Mouse (Mus musculus): ENCODE data around the gene Atg7. TPM values are rescaled to one million over a fixed set of nuclear protein-coding genes. Genes with fewer than 3 reads are reported as not detected.

The Atg7 gene
- polyA plus RNA-seq, 1 experiment = not detected

DNA sequence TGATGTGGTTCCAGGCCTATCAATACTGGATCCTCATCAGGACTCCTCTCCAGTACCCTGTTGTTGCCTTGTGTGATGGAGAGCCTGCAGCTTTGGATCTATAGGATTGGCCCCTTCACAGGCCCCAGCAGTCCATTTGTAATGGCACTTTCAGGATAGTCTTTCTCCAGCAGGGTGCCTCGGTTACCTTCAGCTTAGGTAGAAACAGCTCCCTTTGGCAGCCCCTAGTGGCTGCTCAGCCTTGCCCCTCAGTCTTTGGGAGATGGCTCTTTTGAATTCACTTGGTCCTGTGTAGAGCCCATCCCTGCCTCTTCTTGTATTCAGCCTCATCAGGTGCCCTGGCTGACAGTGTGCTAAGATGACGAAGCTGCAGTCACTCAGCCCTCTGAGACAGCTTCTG lies 184.0 kb downstream of the Atg7 start:
- Histone ChIP-seq H3K4me1 (ENCODE audit: control insufficient read depth, insufficient read depth, low read length) (no peaks in the 10 kb centered on the region), H3K27ac (ENCODE audit: insufficient read depth, low read depth, low read length) (no peak overlapping the region), H3K4me3 (ENCODE audit: insufficient read depth, low read depth, low read length) (no peak overlapping the region)
- TF ChIP-seq CTCF (IDR thresholded peaks at IDR 0.05; ENCODE audit: insufficient read depth, low read depth, low read length) = no peak
- no peak for TF ChIP-seq POLR2A (IDR thresholded peaks at IDR 0.05; ENCODE audit: insufficient read depth, low read depth, low read length)
- 89% methylated on average over 2 of the region's 2 CpGs for WGBS

DNA sequence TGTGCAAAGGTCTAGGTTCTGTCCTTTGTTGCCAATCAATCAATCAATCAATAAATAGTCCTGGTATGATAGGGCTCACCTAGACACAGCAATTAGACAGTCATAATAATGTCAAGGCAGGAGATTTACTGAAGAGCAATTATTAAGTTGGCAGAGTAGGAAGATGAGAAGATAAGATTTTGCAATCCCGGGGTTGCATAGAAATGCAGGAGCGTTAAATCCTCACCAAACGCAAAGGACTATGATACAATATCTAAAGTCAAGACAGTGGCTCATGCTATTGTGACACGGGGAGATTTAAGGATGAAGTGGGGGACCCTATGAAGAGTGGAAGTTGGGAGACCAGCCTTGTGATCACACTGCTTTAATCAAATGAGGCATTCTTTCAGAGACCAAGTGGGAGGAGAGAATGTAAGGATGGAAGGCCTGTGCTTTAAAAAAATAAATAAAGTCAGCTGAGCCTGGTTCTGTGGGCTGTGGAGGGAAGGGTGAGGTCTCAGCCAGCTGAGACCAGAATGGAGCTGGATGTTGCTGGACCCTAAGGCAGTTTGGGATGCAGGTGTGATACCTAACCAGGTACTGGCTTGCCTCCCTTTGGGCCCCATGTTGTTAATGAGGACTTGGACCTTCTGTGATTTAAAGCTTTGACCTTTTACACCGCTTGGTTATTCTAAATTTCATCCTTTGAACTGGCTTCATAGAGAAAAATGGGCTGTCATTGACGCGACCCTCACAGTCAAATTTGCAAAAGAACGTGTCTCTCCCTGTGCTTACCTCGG lies 187.0 kb downstream of the Atg7 start:
- H3K27ac ChIP-seq (ENCODE audit: insufficient read depth, low read depth, low read length) = no peak overlapping the region
- TF ChIP-seq CTCF (IDR thresholded peaks at IDR 0.05; ENCODE audit: insufficient read depth, low read depth, low read length) = no peak
- TF ChIP-seq POLR2A (IDR thresholded peaks at IDR 0.05; ENCODE audit: insufficient read depth, low read depth, low read length) = no peak
- 95% methylated on average over 9 of the region's 9 CpGs for WGBS
- H3K4me3 ChIP-seq (ENCODE audit: insufficient read depth, low read depth, low read length) = no peak overlapping the region
- peaks cover 6% of the 10 kb centered on the region for H3K4me1 ChIP-seq (ENCODE audit: control insufficient read depth, insufficient read depth, low read length)

DNA sequence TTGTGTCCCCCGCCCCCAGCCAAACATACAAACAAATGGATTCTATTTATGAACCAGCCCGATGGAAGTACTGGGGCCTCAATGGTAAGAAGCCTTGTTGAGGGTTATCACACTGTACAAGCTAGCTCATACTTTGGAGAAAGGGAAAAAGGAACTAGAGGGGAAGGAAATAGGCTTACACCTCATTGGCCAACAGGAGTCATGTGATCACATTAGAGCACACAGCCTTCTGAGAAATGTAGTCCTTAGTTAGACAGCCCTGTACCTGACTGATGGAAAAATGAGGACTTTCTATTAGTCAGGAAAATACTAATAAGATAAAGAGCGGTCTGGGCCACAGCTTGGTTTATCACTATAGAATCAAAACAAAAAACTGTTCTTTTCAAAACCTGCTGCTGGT lies 188.9 kb downstream of the Atg7 start:
- Histone ChIP-seq H3K27ac (ENCODE audit: insufficient read depth, low read depth, low read length) (no peak overlapping the region), H3K4me3 (ENCODE audit: insufficient read depth, low read depth, low read length) (no peak overlapping the region), H3K4me1 (ENCODE audit: control insufficient read depth, insufficient read depth, low read length) (peaks cover 6% of the 10 kb centered on the region)
- TF ChIP-seq POLR2A (IDR thresholded peaks at IDR 0.05; ENCODE audit: insufficient read depth, low read depth, low read length) (no peak), CTCF (IDR thresholded peaks at IDR 0.05; ENCODE audit: insufficient read depth, low read depth, low read length) (no peak)
- WGBS = 79% methylated on average over 3 of the region's 3 CpGs

DNA sequence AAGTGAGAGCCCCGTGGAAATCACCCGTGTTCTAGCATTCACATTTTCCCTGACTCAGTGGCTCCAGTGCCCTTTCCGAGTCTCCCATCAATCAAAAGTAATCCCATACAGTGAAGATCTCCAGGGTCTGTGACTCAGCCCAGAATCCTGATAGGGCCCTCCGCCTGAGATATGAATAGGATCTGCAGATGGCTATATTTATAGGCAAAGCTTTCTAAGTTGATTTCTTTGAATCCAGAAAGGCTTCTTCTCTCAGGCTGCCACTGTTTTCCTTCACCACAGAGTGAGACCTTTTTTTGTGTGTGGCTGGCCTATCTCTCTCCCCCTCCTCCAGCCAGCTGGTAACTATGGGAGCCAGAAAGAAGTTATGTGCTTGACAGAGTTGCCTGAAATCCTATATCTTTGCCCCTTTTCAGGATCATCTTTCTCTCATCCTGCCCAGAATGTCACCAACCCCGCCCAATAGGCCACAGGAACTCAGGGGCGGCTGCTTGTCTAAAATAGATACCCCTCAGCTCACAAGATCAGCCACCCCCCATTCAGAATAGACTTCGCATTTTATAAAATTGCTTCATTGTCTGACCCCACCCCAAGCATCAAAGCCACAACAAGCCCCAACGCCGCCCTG lies 190.3 kb downstream of the Atg7 start:
- 77% methylated on average over 9 of the region's 9 CpGs for WGBS
- TF ChIP-seq POLR2A (IDR thresholded peaks at IDR 0.05; ENCODE audit: insufficient read depth, low read depth, low read length) = no peak
- no peak for TF ChIP-seq CTCF (IDR thresholded peaks at IDR 0.05; ENCODE audit: insufficient read depth, low read depth, low read length)
- Histone ChIP-seq H3K4me3 (ENCODE audit: insufficient read depth, low read depth, low read length) (no peak overlapping the region), H3K4me1 (ENCODE audit: control insufficient read depth, insufficient read depth, low read length) (peaks cover 6% of the 10 kb centered on the region), H3K27ac (ENCODE audit: insufficient read depth, low read depth, low read length) (no peak overlapping the region)

DNA sequence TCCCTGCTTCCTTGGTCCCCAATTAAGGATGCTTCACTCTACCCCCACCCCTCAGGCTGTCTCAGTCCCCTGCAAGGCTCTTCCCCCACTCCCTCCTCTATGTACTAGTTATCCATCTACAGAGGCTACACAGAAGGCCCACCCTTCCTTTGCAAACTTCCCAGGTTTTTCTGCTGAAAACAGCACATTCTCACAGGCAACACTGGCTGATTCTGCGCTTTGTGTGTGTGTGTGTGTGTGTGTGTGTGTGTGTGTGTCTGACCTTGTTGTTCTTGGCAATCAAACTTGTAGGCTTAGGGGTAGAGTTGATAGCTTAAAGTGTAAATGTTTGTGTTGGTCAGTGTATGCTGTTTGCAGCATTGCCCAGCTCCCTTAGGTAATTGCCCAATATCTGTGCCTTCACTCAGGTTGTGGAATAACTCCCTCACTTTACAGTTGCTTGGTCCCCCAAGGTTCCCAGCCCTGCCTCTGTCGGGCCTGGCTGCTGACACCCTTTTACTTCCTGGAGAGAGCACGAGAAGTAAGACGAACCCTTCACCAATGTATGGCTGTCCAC lies 191.0 kb downstream of the Atg7 start:
- 75% methylated on average over 4 of the region's 4 CpGs for WGBS
- Histone ChIP-seq H3K27ac (ENCODE audit: insufficient read depth, low read depth, low read length) (no peak overlapping the region), H3K4me3 (ENCODE audit: insufficient read depth, low read depth, low read length) (no peak overlapping the region), H3K4me1 (ENCODE audit: control insufficient read depth, insufficient read depth, low read length) (peaks cover 6% of the 10 kb centered on the region)
- TF ChIP-seq POLR2A (IDR thresholded peaks at IDR 0.05; ENCODE audit: insufficient read depth, low read depth, low read length) = no peak
- no peak for TF ChIP-seq CTCF (IDR thresholded peaks at IDR 0.05; ENCODE audit: insufficient read depth, low read depth, low read length)

DNA sequence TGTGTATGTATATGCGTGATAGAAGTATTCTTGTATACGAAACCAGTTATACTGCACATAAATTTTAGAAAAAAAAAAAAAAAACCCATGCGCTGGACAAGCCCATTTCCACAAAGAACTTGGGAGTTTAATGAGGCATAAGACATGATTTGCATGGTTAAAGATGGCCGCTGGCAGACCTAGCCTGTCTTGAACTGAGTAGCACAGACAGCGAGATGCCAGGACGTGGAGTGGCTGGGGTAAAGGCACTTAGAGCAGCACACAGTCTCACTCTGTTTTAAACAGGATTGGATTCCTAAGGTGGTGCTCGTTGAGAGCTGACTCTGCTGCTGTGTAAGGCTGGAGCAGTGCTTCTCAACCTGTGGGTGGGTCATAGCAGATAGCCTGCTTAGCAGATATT lies 192.4 kb downstream of the Atg7 start:
- WGBS = 82% methylated on average over 7 of the region's 7 CpGs
- TF ChIP-seq POLR2A (IDR thresholded peaks at IDR 0.05; ENCODE audit: insufficient read depth, low read depth, low read length) = no peak
- TF ChIP-seq CTCF (IDR thresholded peaks at IDR 0.05; ENCODE audit: insufficient read depth, low read depth, low read length) = no peak
- Histone ChIP-seq H3K27ac (ENCODE audit: insufficient read depth, low read depth, low read length) (no peak overlapping the region), H3K4me1 (ENCODE audit: control insufficient read depth, insufficient read depth, low read length) (peaks cover 15% of the 10 kb centered on the region), H3K4me3 (ENCODE audit: insufficient read depth, low read depth, low read length) (no peak overlapping the region)

DNA sequence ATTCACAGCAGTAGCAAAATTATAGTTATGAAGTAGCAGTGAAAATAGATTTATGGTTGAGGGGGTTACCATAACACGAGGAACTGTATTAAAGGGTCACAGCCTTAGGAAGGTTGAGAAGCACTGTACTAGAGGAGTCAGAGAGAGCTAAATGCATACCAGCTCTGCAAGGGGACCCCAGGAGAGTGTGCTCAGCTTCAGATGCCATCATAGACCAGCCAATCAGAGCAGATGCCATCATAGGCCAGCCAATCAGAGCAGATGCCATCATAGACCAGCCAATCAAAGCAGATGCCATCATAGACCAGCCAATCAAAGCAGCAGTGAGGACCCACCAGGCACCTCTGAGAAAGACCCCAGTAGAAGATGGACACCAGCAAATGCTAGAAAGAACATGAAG lies 192.9 kb downstream of the Atg7 start:
- 81% methylated on average over 1 of the region's 1 CpGs for WGBS

DNA sequence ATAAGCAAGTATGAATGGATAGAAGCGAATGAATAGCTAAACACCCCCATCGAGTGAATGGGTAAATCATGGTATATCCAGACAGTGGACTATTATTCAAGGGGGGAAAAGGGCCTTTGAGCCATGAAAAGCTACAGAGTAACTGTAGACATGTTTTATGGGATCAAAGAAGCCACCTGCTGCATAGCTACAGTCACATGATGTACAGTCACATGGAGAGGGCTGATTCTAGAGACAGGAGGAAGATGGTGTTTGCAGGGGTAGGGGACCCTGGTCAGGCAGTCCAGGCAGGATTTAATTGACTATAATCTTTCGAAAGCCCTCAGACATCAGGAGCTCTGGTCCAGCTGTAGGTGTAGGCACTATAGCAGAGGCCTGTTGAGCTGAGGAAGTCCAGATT lies 193.5 kb downstream of the Atg7 start:
- peaks cover 22% of the 10 kb centered on the region for H3K4me1 ChIP-seq (ENCODE audit: control insufficient read depth, insufficient read depth, low read length)

More for the DNA sequence above, 192.9 kb downstream of the Atg7 start:
- Histone ChIP-seq H3K4me3 (ENCODE audit: insufficient read depth, low read depth, low read length) (no peak overlapping the region), H3K27ac (ENCODE audit: insufficient read depth, low read depth, low read length) (no peak overlapping the region), H3K4me1 (ENCODE audit: control insufficient read depth, insufficient read depth, low read length) (peaks cover 17% of the 10 kb centered on the region)
- TF ChIP-seq POLR2A (IDR thresholded peaks at IDR 0.05; ENCODE audit: insufficient read depth, low read depth, low read length) (no peak), CTCF (IDR thresholded peaks at IDR 0.05; ENCODE audit: insufficient read depth, low read depth, low read length) (no peak)

DNA sequence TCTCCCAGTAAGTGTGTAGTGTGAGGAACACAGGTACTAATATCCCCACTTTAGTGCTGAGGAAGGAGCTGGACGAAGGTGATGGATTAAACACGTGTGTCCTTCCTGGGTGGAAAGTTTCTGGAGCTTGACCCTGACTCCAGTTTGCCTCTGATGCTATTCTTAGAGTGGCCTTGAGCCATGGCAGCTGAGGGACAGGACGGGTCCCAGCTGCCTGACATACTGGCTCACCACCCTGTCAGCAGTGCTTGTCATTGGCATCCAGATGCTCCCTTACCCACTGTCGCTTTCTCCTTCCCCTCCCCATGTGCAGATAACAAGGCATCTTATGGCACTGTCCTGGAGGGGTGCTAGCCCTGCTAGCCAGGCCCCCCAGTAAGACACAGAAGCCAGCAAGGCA lies 196.0 kb downstream of the Atg7 start:
- H3K4me3 ChIP-seq (ENCODE audit: insufficient read depth, low read depth, low read length) = no peak overlapping the region
- WGBS = 97% methylated on average over 4 of the region's 4 CpGs
- peaks cover 25% of the 10 kb centered on the region for H3K4me1 ChIP-seq (ENCODE audit: control insufficient read depth, insufficient read depth, low read length)
- TF ChIP-seq CTCF (IDR thresholded peaks at IDR 0.05; ENCODE audit: insufficient read depth, low read depth, low read length) = no peak
- no peak for TF ChIP-seq POLR2A (IDR thresholded peaks at IDR 0.05; ENCODE audit: insufficient read depth, low read depth, low read length)
- H3K27ac ChIP-seq (ENCODE audit: insufficient read depth, low read depth, low read length) = no peak overlapping the region

More for the DNA sequence above, 193.5 kb downstream of the Atg7 start:
- TF ChIP-seq CTCF (IDR thresholded peaks at IDR 0.05; ENCODE audit: insufficient read depth, low read depth, low read length) (no peak), POLR2A (IDR thresholded peaks at IDR 0.05; ENCODE audit: insufficient read depth, low read depth, low read length) (no peak)
- Histone ChIP-seq H3K4me3 (ENCODE audit: insufficient read depth, low read depth, low read length) (no peak overlapping the region), H3K27ac (ENCODE audit: insufficient read depth, low read depth, low read length) (no peak overlapping the region)
- 71% methylated on average over 3 of the region's 3 CpGs for WGBS

Measured in olfactory bulb, adult 2 months (tissue).